Mouse (Mus musculus) spleen, adult 2 months (tissue): ENCODE data around the gene Gm17660.

ENCODE experiments used
- CTCF ChIP-seq: fragments of 200-500 bp; IDR thresholded peaks from 2 replicates; pipeline ENCODE4 v1.5.1; 2011; ENCODE audit warnings: mild to moderate bottlenecking, inconsistent platforms; ENCODE audit not compliant: insufficient read depth, insufficient read length, insufficient replicate concordance; ENCODE audit errors: extremely low read depth
- POLR2A ChIP-seq: fragments of 200-500 bp; IDR thresholded peaks from 2 replicates; pipeline ENCODE4 v1.6.1; 2011; ENCODE audit warnings: low read depth, low read length, inconsistent platforms

- TF ChIP-seq POLR2A (no peak), CTCF (no peak)
Observed at GRCm38 (mm10) chr5:104103171-104103570, 25.8 kb upstream of the Gm17660 start.
